Mouse (Mus musculus) forebrain, embryonic 15.5 days (tissue): ENCODE results near the gene Ap3m1. TPM values are rescaled to one million over a fixed set of nuclear protein-coding genes. Genes with fewer than 3 reads are reported as not detected.

Experiments used
- ATAC-seq: fragments of 200-750 bp; cut with Nextera tagmentation; replicated peaks from 2 replicates; pipeline ENCODE4 v1.8.0; 2017; ENCODE audit warnings: mild to moderate bottlenecking, moderate TSS enrichment, moderate library complexity
- H3K27ac ChIP-seq: fragments of 300-500 bp; sonication (generic); replicated peaks from 2 replicates; pipeline ENCODE4 v1.5.1; 2015; ENCODE audit warnings: mild to moderate bottlenecking, inconsistent platforms
- H3K27me3 ChIP-seq: fragments of 300-500 bp; sonication (generic); 2 replicates; pipeline ENCODE4 v1.6.1; 2015; ENCODE audit warnings: inconsistent platforms
- H3K36me3 ChIP-seq: fragments of 300-500 bp; sonication (generic); 2 replicates; pipeline ENCODE4 v1.6.1; 2015; ENCODE audit warnings: mild to moderate bottlenecking, inconsistent platforms
- H3K4me1 ChIP-seq: fragments of 300-500 bp; sonication (generic); 2 replicates; pipeline ENCODE4 v1.6.1; 2015; ENCODE audit warnings: inconsistent platforms
- H3K4me2 ChIP-seq: fragments of 300-500 bp; sonication (generic); replicated peaks from 2 replicates; pipeline ENCODE4 v1.6.1; 2015; ENCODE audit warnings: mild to moderate bottlenecking, inconsistent platforms
- H3K4me3 ChIP-seq: fragments of 300-500 bp; sonication (generic); 2 replicates; pipeline ENCODE4 v1.5.1; 2015; ENCODE audit warnings: mild to moderate bottlenecking, inconsistent platforms
- H3K9ac ChIP-seq: fragments of 300-500 bp; sonication (generic); replicated peaks from 2 replicates; pipeline ENCODE4 v1.6.1; 2015; ENCODE audit warnings: mild to moderate bottlenecking, inconsistent platforms
- H3K9me3 ChIP-seq: fragments of 300-500 bp; sonication (generic); 2 replicates; pipeline ENCODE4 v1.6.1; 2016; ENCODE audit warnings: inconsistent platforms
- WGBS: fragments of 180-500 bp; shearing (Covaris S2); methylation state at CpG from one replicate; pipeline ENCODE4 v1.1.7; 2015; ENCODE audit warnings: mixed read lengths; 5-methylcytosine and 5-hydroxymethylcytosine counted together
- polyA plus RNA-seq: library from polyadenylated mRNA; unstranded; fragments of >200 nt; fragmentation: Nextera tagmentation; extraction: Ambion mirVana; gene quantifications from 2 replicates; pipeline ENCODE4 v1.2.1, GENCODE M21; 2015

Ap3m1 gene
- polyA plus RNA-seq, 1 experiment from 2014 or later, result 107 TPM

- no peak for ATAC-seq
- Histone ChIP-seq H3K9ac (no peak overlapping the region), H3K4me2 (no peak overlapping the region), H3K9me3 (no peaks in the 10 kb centered on the region), H3K27ac (no peak overlapping the region), H3K4me1 (no peaks in the 10 kb centered on the region; the same call in 1 of the 2 replicates), H3K27me3 (no peaks in the 10 kb centered on the region), H3K36me3 (no peaks in the 10 kb centered on the region), H3K4me3 (no peak overlapping the region)
- WGBS, result 22% methylated on average over 2 of the region's 2 CpGs
Measured at GRCm38 (mm10) chr14:21086106-21086505, 33.8 kb upstream of the Ap3m1 start.

- Histone ChIP-seq H3K36me3 (no peaks in the 10 kb centered on the region), H3K27me3 (no peaks in the 10 kb centered on the region), H3K4me1 (no peaks in the 10 kb centered on the region; the same call in 1 of the 2 replicates), H3K4me2 (no peak overlapping the region), H3K27ac (no peak overlapping the region), H3K4me3 (no peak overlapping the region), H3K9ac (no peak overlapping the region), H3K9me3 (no peaks in the 10 kb centered on the region)
- WGBS, result 83% methylated on average over 5 of the region's 5 CpGs
- ATAC-seq, result no peak
Measured at GRCm38 (mm10) chr14:21085666-21086065, 33.4 kb upstream of the Ap3m1 start.

GRCm38 (mm10) chr14:21082823-21083222, 30.5 kb upstream of the Ap3m1 start:
- Histone ChIP-seq H3K4me1 (no peaks in the 10 kb centered on the region), H3K9me3 (no peaks in the 10 kb centered on the region), H3K36me3 (no peaks in the 10 kb centered on the region), H3K4me3 (no peak overlapping the region), H3K27me3 (no peaks in the 10 kb centered on the region), H3K4me2 (no peak overlapping the region), H3K9ac (no peak overlapping the region), H3K27ac (no peak overlapping the region)
- 48% methylated on average over 1 of the region's 1 CpGs for WGBS
- ATAC-seq, result no peak

- no peak for ATAC-seq
- H3K27ac ChIP-seq, result no peak overlapping the region
- H3K9ac ChIP-seq, result no peak overlapping the region
- no peaks in the 10 kb centered on the region for H3K27me3 ChIP-seq
- H3K9me3 ChIP-seq, result no peaks in the 10 kb centered on the region
- no peaks in the 10 kb centered on the region for H3K36me3 ChIP-seq
- peaks cover 11% of the 10 kb centered on the region for H3K4me1 ChIP-seq
- no peak overlapping the region for H3K4me3 ChIP-seq
- H3K4me2 ChIP-seq, result no peak overlapping the region
Measured at GRCm38 (mm10) chr14:21078511-21078910, 26.2 kb upstream of the Ap3m1 start.

GRCm38 (mm10) chr14:21077939-21078338, 25.6 kb upstream of the Ap3m1 start:
- H3K27me3 ChIP-seq, result no peaks in the 10 kb centered on the region
- H3K36me3 ChIP-seq, result no peaks in the 10 kb centered on the region
- H3K4me3 ChIP-seq, result no peak overlapping the region
- no peak overlapping the region for H3K27ac ChIP-seq
- no peak overlapping the region for H3K4me2 ChIP-seq
- H3K9ac ChIP-seq, result no peak overlapping the region
- no peak for ATAC-seq
- H3K4me1 ChIP-seq, result peaks cover 11% of the 10 kb centered on the region
- WGBS, result 91% methylated on average over 4 of the region's 4 CpGs
- no peaks in the 10 kb centered on the region for H3K9me3 ChIP-seq

- 42% methylated on average over 7 of the region's 7 CpGs for WGBS
- H3K27ac ChIP-seq, result no peak overlapping the region
- ATAC-seq, result peak; percentile 63
Measured at GRCm38 (mm10) chr14:21076501-21077194, 24.3 kb upstream of the Ap3m1 start.

GRCm38 (mm10) chr14:21075751-21076500, 23.6 kb upstream of the Ap3m1 start:
- ATAC-seq, result peak; percentile 97
- H3K27me3 ChIP-seq, result no peaks in the 10 kb centered on the region
- no peaks in the 10 kb centered on the region for H3K9me3 ChIP-seq
- peaks cover 11% of the 10 kb centered on the region for H3K4me1 ChIP-seq
- peak overlapping the region; percentile 71 for H3K9ac ChIP-seq
- H3K4me3 ChIP-seq, result peak overlapping the region; percentile 69
- peak overlapping the region; percentile 62 for H3K27ac ChIP-seq
- under 1% methylated on average over 59 of the region's 59 CpGs for WGBS
- H3K36me3 ChIP-seq, result no peaks in the 10 kb centered on the region
- H3K4me2 ChIP-seq, result peak overlapping the region; percentile 74

More at GRCm38 (mm10) chr14:21076501-21077194, 24.3 kb upstream of the Ap3m1 start:
- Histone ChIP-seq H3K4me3 (peak overlapping the region; percentile 69), H3K36me3 (no peaks in the 10 kb centered on the region), H3K9me3 (no peaks in the 10 kb centered on the region), H3K9ac (peak overlapping the region; percentile 71), H3K4me1 (peaks cover 11% of the 10 kb centered on the region), H3K27me3 (no peaks in the 10 kb centered on the region), H3K4me2 (peak overlapping the region; percentile 74)

- H3K4me1 ChIP-seq, result peaks cover 11% of the 10 kb centered on the region
- no peaks in the 10 kb centered on the region for H3K27me3 ChIP-seq
- no peak overlapping the region for H3K27ac ChIP-seq
- H3K4me2 ChIP-seq, result peak overlapping the region; percentile 74
- WGBS, result 64% methylated on average over 11 of the region's 11 CpGs
- no peaks in the 10 kb centered on the region for H3K9me3 ChIP-seq
- H3K4me3 ChIP-seq, result 0 out of 2 replicates have a peak overlapping the region, but pooled peaks have one; percentile 69
- no peak for ATAC-seq
- H3K9ac ChIP-seq, result no peak overlapping the region
- no peaks in the 10 kb centered on the region for H3K36me3 ChIP-seq
Measured at GRCm38 (mm10) chr14:21074398-21075320, 22.4 kb upstream of the Ap3m1 start.

- Histone ChIP-seq H3K4me3 (no peak overlapping the region), H3K4me1 (peaks cover 11% of the 10 kb centered on the region)
- WGBS, result 75% methylated on average over 3 of the region's 3 CpGs
Measured at GRCm38 (mm10) chr14:21073981-21074380, 21.7 kb upstream of the Ap3m1 start.

GRCm38 (mm10) chr14:21069594-21069993, 17.3 kb upstream of the Ap3m1 start:
- no peak overlapping the region for H3K27ac ChIP-seq
- H3K9me3 ChIP-seq, result no peaks in the 10 kb centered on the region
- no peak overlapping the region for H3K4me3 ChIP-seq
- H3K9ac ChIP-seq, result no peak overlapping the region
- no peaks in the 10 kb centered on the region for H3K4me1 ChIP-seq
- H3K27me3 ChIP-seq, result no peaks in the 10 kb centered on the region
- no peak overlapping the region for H3K4me2 ChIP-seq
- 92% methylated on average over 5 of the region's 5 CpGs for WGBS
- no peaks in the 10 kb centered on the region for H3K36me3 ChIP-seq
- no peak for ATAC-seq

More at GRCm38 (mm10) chr14:21073981-21074380, 21.7 kb upstream of the Ap3m1 start:
- no peaks in the 10 kb centered on the region for H3K27me3 ChIP-seq
- no peak overlapping the region for H3K4me2 ChIP-seq
- H3K9ac ChIP-seq, result no peak overlapping the region
- ATAC-seq, result no peak
- no peak overlapping the region for H3K27ac ChIP-seq
- H3K9me3 ChIP-seq, result no peaks in the 10 kb centered on the region
- H3K36me3 ChIP-seq, result no peaks in the 10 kb centered on the region

- H3K4me2 ChIP-seq, result no peak overlapping the region
- ATAC-seq, result no peak
- whole genome bisulfite sequencing, result 82% methylated on average over 8 of the region's 8 CpGs
- no peak overlapping the region for H3K4me3 ChIP-seq
- no peaks in the 10 kb centered on the region for H3K4me1 ChIP-seq
- H3K9me3 ChIP-seq, result no peaks in the 10 kb centered on the region
- H3K9ac ChIP-seq, result no peak overlapping the region
- H3K27ac ChIP-seq, result no peak overlapping the region
- no peaks in the 10 kb centered on the region for H3K36me3 ChIP-seq
- no peaks in the 10 kb centered on the region for H3K27me3 ChIP-seq
Measured at GRCm38 (mm10) chr14:21065490-21066162, 13.3 kb upstream of the Ap3m1 start.
